Mouse (Mus musculus): Measurements from ENCODE around the gene Map3k7. TPM values are rescaled to one million over a fixed set of nuclear protein-coding genes. Genes with fewer than 3 reads are reported as not detected.

Gene Map3k7
- polyA plus RNA-seq, 1 experiment from 2014 or later = 51.9 TPM

- WGBS = 60% methylated on average over 4 of the region's 4 CpGs
- Histone ChIP-seq H3K27ac (no peak overlapping the region), H3K36me3 (no peaks in the 10 kb centered on the region), H3K9ac (replicated peaks) (no peak overlapping the region), H3K9me3 (no peaks in the 10 kb centered on the region), H3K27me3 (no peaks in the 10 kb centered on the region), H3K4me1 (replicated peaks) (peaks cover 2% of the 10 kb centered on the region; the same call in 1 of the 2 replicates), H3K4me3 (replicated peaks) (no peak overlapping the region), H3K4me2 (no peak overlapping the region)
- no peak for ATAC-seq (ENCODE audit: insufficient number of reproducible peaks, insufficient read depth, low FRiP score, low TSS enrichment, low read depth)
Measured at GRCm38 (mm10) chr4:32062381-32063059, 98.6 kb downstream of the Map3k7 start.

GRCm38 (mm10) chr4:32063291-32063690, 99.4 kb downstream of the Map3k7 start:
- Histone ChIP-seq H3K9ac (replicated peaks) (no peak overlapping the region), H3K27ac (no peak overlapping the region), H3K4me3 (replicated peaks) (no peak overlapping the region), H3K27me3 (no peaks in the 10 kb centered on the region), H3K36me3 (no peaks in the 10 kb centered on the region), H3K4me2 (no peak overlapping the region), H3K9me3 (no peaks in the 10 kb centered on the region), H3K4me1 (replicated peaks) (peaks cover 2% of the 10 kb centered on the region; the same call in 1 of the 2 replicates)
- no peak for ATAC-seq (ENCODE audit: insufficient number of reproducible peaks, insufficient read depth, low FRiP score, low TSS enrichment, low read depth)
- 94% methylated on average over 3 of the region's 3 CpGs for WGBS

Data from limb, embryonic 12.5 days (tissue).